Comparison of ENCODE assay signal across 20 mouse cellular contexts in the genomic region with DNA sequence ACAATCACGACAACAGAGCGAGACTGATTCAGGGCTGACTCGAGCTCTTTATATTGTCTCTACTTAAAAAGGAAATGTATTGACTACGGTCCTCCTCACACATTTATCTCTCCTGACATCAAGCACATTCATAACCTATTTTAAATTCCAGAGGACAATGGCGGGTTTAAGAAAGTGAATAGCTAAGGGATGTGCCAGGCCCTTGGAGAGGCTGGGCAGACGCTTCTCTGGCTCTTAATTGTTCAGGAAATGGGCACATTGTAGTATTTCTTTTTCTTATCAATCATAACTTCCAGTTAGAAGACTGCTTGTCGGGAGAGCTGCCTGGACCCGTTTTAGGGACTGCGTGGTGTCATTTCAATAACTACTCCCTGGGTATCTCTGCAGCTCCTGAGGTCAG. TPM values are rescaled to one million over a fixed set of nuclear protein-coding genes. Genes with fewer than 3 reads are reported as not detected.
A peak's percentile ranks its signal among the peaks of the same experiment; 100 is the strongest.
DNase-seq lines count a peak whose midpoint lies in the region; ATAC-seq lines count a peak whose summit lies in the region.
"Had no signal": no experiment of that assay in that cellular context is flagged by ENCODE, and none has a peak within 500 bp of the region (broad histone marks: within the 10 kb centered on the region; RNA-seq: fewer than 3 reads in every experiment).

No protein-coding gene starts in this region.

- no peaks in the 10 kb centered on the region for H3K9me3 ChIP-seq in heart, embryonic 12.5 days (replicated peaks)
- no peaks in the 10 kb centered on the region for H3K9me3 ChIP-seq in lung, embryonic 16.5 days (ENCODE audit: control insufficient read depth, low read length)
- no peaks in the 10 kb centered on the region for H3K9me3 ChIP-seq in intestine, embryonic 16.5 days (ENCODE audit: control insufficient read depth, low read length)
- H3K9me3 ChIP-seq in stomach, embryonic 16.5 days (replicated peaks; ENCODE audit: control insufficient read depth, low read length), result no peaks in the 10 kb centered on the region
- H3K9me3 ChIP-seq: embryonic facial prominence, embryonic 13.5 days; limb, embryonic 13.5 days; midbrain, embryonic 15.5 days; neural tube, embryonic 12.5 days had no signal

- H3K4me1 ChIP-seq in heart, embryonic 12.5 days (replicated peaks), result peaks cover 83% of the 10 kb centered on the region
- peaks cover 25% of the 10 kb centered on the region for H3K4me1 ChIP-seq in lung, embryonic 16.5 days (replicated peaks; ENCODE audit: control insufficient read depth, insufficient read depth, low read length)
- peaks cover 49% of the 10 kb centered on the region for H3K4me1 ChIP-seq in intestine, embryonic 16.5 days (ENCODE audit: control insufficient read depth, insufficient read depth, low read length)
- peaks cover 26% of the 10 kb centered on the region for H3K4me1 ChIP-seq in stomach, embryonic 16.5 days (ENCODE audit: control insufficient read depth, insufficient read depth, low read length)

- no peak overlapping the region for H3K4me2 ChIP-seq in heart, embryonic 12.5 days
- H3K4me2 ChIP-seq in lung, embryonic 16.5 days (ENCODE audit: low read depth, low read length), result no peak overlapping the region
- no peak overlapping the region for H3K4me2 ChIP-seq in intestine, embryonic 16.5 days (ENCODE audit: low read depth, low read length)
- H3K4me2 ChIP-seq in stomach, embryonic 16.5 days (ENCODE audit: low read depth, low read length), result no peak overlapping the region
- H3K4me2 ChIP-seq: embryonic facial prominence, embryonic 13.5 days; limb, embryonic 13.5 days; midbrain, embryonic 15.5 days; neural tube, embryonic 12.5 days had no signal

- 47% methylated on average over 9 of the region's 9 CpGs for WGBS in heart, embryonic 12.5 days
- WGBS in lung, embryonic 16.5 days, result 47% methylated on average over 9 of the region's 9 CpGs
- 51% methylated on average over 9 of the region's 9 CpGs for WGBS in intestine, embryonic 16.5 days
- 49% methylated on average over 9 of the region's 9 CpGs for WGBS in stomach, embryonic 16.5 days

- H3K27ac ChIP-seq in heart, embryonic 12.5 days (ENCODE audit: poor library complexity, severe bottlenecking), result peak overlapping the region; percentile 10; the same call in 1 of the 2 replicates
- H3K27ac ChIP-seq in lung, embryonic 16.5 days (ENCODE audit: low read length), result peak overlapping the region; percentile 69
- H3K27ac ChIP-seq in intestine, embryonic 16.5 days (ENCODE audit: low read length), result peak overlapping the region; percentile 57; the same call in 1 of the 2 replicates
- H3K27ac ChIP-seq in stomach, embryonic 16.5 days (ENCODE audit: low read length), result peak overlapping the region; percentile 68; the same call in 1 of the 2 replicates
- H3K27ac ChIP-seq: embryonic facial prominence, embryonic 13.5 days; hindbrain, postnatal 0 days; limb, embryonic 13.5 days; liver, embryonic 14.5 days; midbrain, embryonic 15.5 days; neural tube, embryonic 12.5 days had no signal

- H3K36me3 ChIP-seq in heart, embryonic 12.5 days, result no peaks in the 10 kb centered on the region
- no peaks in the 10 kb centered on the region for H3K36me3 ChIP-seq in lung, embryonic 16.5 days (ENCODE audit: control insufficient read depth, insufficient read depth, low read length)
- H3K36me3 ChIP-seq in intestine, embryonic 16.5 days (ENCODE audit: control insufficient read depth, insufficient read depth, low read length), result no peaks in the 10 kb centered on the region
- H3K36me3 ChIP-seq in stomach, embryonic 16.5 days (ENCODE audit: control insufficient read depth, insufficient read depth, low read length), result no peaks in the 10 kb centered on the region
- H3K36me3 ChIP-seq: embryonic facial prominence, embryonic 13.5 days; midbrain, embryonic 15.5 days; neural tube, embryonic 12.5 days had no signal

- no peak for DNase-seq in heart, postnatal 25 days (ENCODE audit: low spot score)
- no peak for DNase-seq in lung, postnatal 14 days
- DNase-seq in thymus, postnatal 10 days (ENCODE audit: low spot score in 2 of 2), result no peak
- DNase-seq: adrenal gland, postnatal 25 days; B cell, adult 2 months; cerebellum, adult 8-10 months; gastrocnemius, postnatal 14 days; kidney, adult 9 months; kidney, postnatal 36 days; right cerebral cortex, postnatal 14 days had no signal

- ATAC-seq in heart, embryonic 12.5 days (ENCODE audit: insufficient number of reproducible peaks, low FRiP score), result no peak
- ATAC-seq in lung, embryonic 16.5 days (ENCODE audit: low read depth), result 0 out of 2 replicates have a peak, but pooled peaks have one; percentile 15
- 0 out of 2 replicates have a peak, but pooled peaks have one; percentile 14 for ATAC-seq in intestine, embryonic 16.5 days
- no peak; the same call in 1 of the 2 replicates for ATAC-seq in stomach, embryonic 16.5 days (ENCODE audit: insufficient read depth, low FRiP score)
- ATAC-seq: hindbrain, postnatal 0 days; midbrain, embryonic 15.5 days had no signal

- no peak overlapping the region for H3K4me3 ChIP-seq in heart, embryonic 12.5 days
- no peak overlapping the region for H3K4me3 ChIP-seq in lung, embryonic 16.5 days (ENCODE audit: low read length)
- H3K4me3 ChIP-seq in intestine, embryonic 16.5 days (ENCODE audit: low read length), result no peak overlapping the region
- no peak overlapping the region for H3K4me3 ChIP-seq in stomach, embryonic 16.5 days (replicated peaks; ENCODE audit: low read length)
- H3K4me3 ChIP-seq: embryonic facial prominence, embryonic 13.5 days; limb, embryonic 13.5 days; midbrain, embryonic 15.5 days; neural tube, embryonic 12.5 days had no signal

- intact Hi-C loops in heart, postnatal 25 days (cut with DNase I), result loop anchor here (5.0 kb wide), 1 partner anchor 101 kb away; no protein-coding TSS in a partner anchor

- H3K27me3 ChIP-seq in heart, embryonic 12.5 days (replicated peaks), result no peaks in the 10 kb centered on the region
- H3K27me3 ChIP-seq in lung, embryonic 16.5 days (ENCODE audit: control insufficient read depth, insufficient read depth, low read depth, low read length), result no peaks in the 10 kb centered on the region
- no peaks in the 10 kb centered on the region for H3K27me3 ChIP-seq in intestine, embryonic 16.5 days (replicated peaks; ENCODE audit: control insufficient read depth, insufficient read depth, low read length)
- no peaks in the 10 kb centered on the region for H3K27me3 ChIP-seq in stomach, embryonic 16.5 days (ENCODE audit: control insufficient read depth, insufficient read depth, low read length)
- H3K27me3 ChIP-seq: embryonic facial prominence, embryonic 13.5 days; limb, embryonic 13.5 days; midbrain, embryonic 15.5 days; neural tube, embryonic 12.5 days had no signal

- H3K9ac ChIP-seq in heart, embryonic 12.5 days, result no peak overlapping the region
- H3K9ac ChIP-seq in lung, embryonic 16.5 days (ENCODE audit: low read length), result no peak overlapping the region
- H3K9ac ChIP-seq in intestine, embryonic 16.5 days (ENCODE audit: low read depth, low read length), result peak overlapping the region; percentile 30; the same call in 1 of the 2 replicates
- H3K9ac ChIP-seq in stomach, embryonic 16.5 days (ENCODE audit: low read length), result no peak overlapping the region
- H3K9ac ChIP-seq: embryonic facial prominence, embryonic 13.5 days; limb, embryonic 13.5 days; liver, embryonic 14.5 days; midbrain, embryonic 15.5 days; neural tube, embryonic 12.5 days had no signal

RNA-seq across cellular contexts. Expression of gene Sorbs1, which starts 20.7 kb away (rescaled TPM):
- polyA plus RNA-seq in heart, embryonic 12.5 days (2016; fragmentation: Nextera tagmentation; extraction: Ambion mirVana), result 86.6 and 89.3 TPM in 2 replicates
- 100 to 1,000 TPM; 604 to 684 TPM for total RNA-seq in heart, postnatal 25 days (2021)
- polyA plus RNA-seq in lung, embryonic 16.5 days (2015; fragmentation: Nextera tagmentation; extraction: Ambion mirVana), result 45.9 and 51.5 TPM in 2 replicates
- polyA plus RNA-seq in intestine, embryonic 16.5 days (2015; fragmentation: Nextera tagmentation; extraction: Ambion mirVana), result 80.0 and 84.3 TPM in 2 replicates
- 106 and 114 TPM in 2 replicates for polyA plus RNA-seq in stomach, embryonic 16.5 days (2015; fragmentation: Nextera tagmentation; extraction: Ambion mirVana)

Comparison
In these comparisons a context has a peak if more than half of its experiments do, and no peak if none do; other contexts are left out.
1. ATAC-seq: peak in lung, embryonic 16.5 days (single experiment) and intestine, embryonic 16.5 days (single experiment); none in heart, embryonic 12.5 days (single experiment) and stomach, embryonic 16.5 days (single experiment).
2. H3K27ac ChIP-seq: peak in every context shown above with its lines; median percentile 69 in lung, embryonic 16.5 days; 68 in stomach, embryonic 16.5 days; 57 in intestine, embryonic 16.5 days; 10 in heart, embryonic 12.5 days.